Mouse (Mus musculus): ENCODE measurements at regions not wholly inside any gene's neighbourhood (a gene's known extent, or its start where the extent isn't known, plus 50 kb on each side); places are given as distances from the start of the nearest gene placed in this dataset.

GRCm38 (mm10) chr14:67139674-67140073, 1130.7 kb upstream of the Gulo start:
- TF ChIP-seq EP300 (IDR thresholded peaks at IDR 0.05; ENCODE audit: insufficient read depth, low read depth, low read length): no peak
- TF ChIP-seq CTCF (IDR thresholded peaks at IDR 0.05; ENCODE audit: low read depth, low read length): no peak
- no peak for TF ChIP-seq POLR2A (IDR thresholded peaks at IDR 0.05; ENCODE audit: insufficient read depth, low read length)

Measured in ES-Bruce4 (cell line).